Mouse (Mus musculus) myocyte (in vitro differentiated cells): ENCODE data around the gene Wrap73. TPM values are rescaled to one million over a fixed set of nuclear protein-coding genes. Genes with fewer than 3 reads are reported as not detected.

Experiments used
- H3K27me3 ChIP-seq: one replicate; pipeline ENCODE4 v1.6.1; 2011; ENCODE audit not compliant: control insufficient read depth, insufficient read depth, insufficient read length
- H3K36me3 ChIP-seq: one replicate; pipeline ENCODE4 v1.6.1; 2011; ENCODE audit not compliant: control insufficient read depth, insufficient read depth
- H3K4me2 ChIP-seq: one replicate; pipeline ENCODE4 v1.6.1; 2011; ENCODE audit warnings: low read depth, control low read depth
- H3K4me3 ChIP-seq: one replicate; pipeline ENCODE4 v1.5.1; 2011; ENCODE audit warnings: mild to moderate bottlenecking, control low read depth, moderate library complexity
- H3K79me2 ChIP-seq: one replicate; pipeline ENCODE4 v1.6.1; 2011; ENCODE audit not compliant: control insufficient read depth, insufficient read depth
- H3ac ChIP-seq: one replicate; pipeline ENCODE4 v1.6.1; 2011; ENCODE audit not compliant: control insufficient read depth, insufficient read length
- CEBPB ChIP-seq: IDR thresholded peaks from 2 replicates; pipeline ENCODE4 v1.6.1; 2011; ENCODE audit warnings: mild to moderate bottlenecking, moderate library complexity; ENCODE audit not compliant: poor library complexity, insufficient read depth, severe bottlenecking
- E2F4 ChIP-seq: IDR thresholded peaks from one replicate; pipeline ENCODE4 v1.6.1; 2011; ENCODE audit warnings: mild to moderate bottlenecking, control low read depth, moderate library complexity; ENCODE audit not compliant: insufficient read depth
- MAX ChIP-seq: IDR thresholded peaks from one replicate; pipeline ENCODE4 v1.6.1; 2011; ENCODE audit warnings: low read depth, mild to moderate bottlenecking, control low read depth
- MYOD1 ChIP-seq, 3 experiments: IDR thresholded peaks; one replicate each; pipeline ENCODE4 v1.6.1; 2011; ENCODE audit warnings: control low read depth in 2 of 3, low read depth in 2 of 3, mild to moderate bottlenecking in 2 of 3, moderate library complexity in 1 of 3; ENCODE audit not compliant: insufficient read length in 2 of 3, control insufficient read depth in 1 of 3
- MYOG ChIP-seq, 3 experiments: IDR thresholded peaks; one replicate each; pipeline ENCODE4 v1.6.1; 2011; ENCODE audit warnings: control low read depth in 2 of 3, low read depth in 2 of 3, mild to moderate bottlenecking in 2 of 3; ENCODE audit not compliant: insufficient read length in 2 of 3, control insufficient read depth in 1 of 3, insufficient read depth in 1 of 3
- POLR2A ChIP-seq: IDR thresholded peaks from one replicate; pipeline ENCODE4 v1.6.1; 2011; ENCODE audit warnings: low read depth, mild to moderate bottlenecking, control low read depth, moderate library complexity; ENCODE audit not compliant: insufficient read length
- POLR2AphosphoS2 ChIP-seq: IDR thresholded peaks from one replicate; pipeline ENCODE4 v1.6.1; 2011; ENCODE audit warnings: low read depth, control low read depth; ENCODE audit not compliant: insufficient read length
- REST ChIP-seq: IDR thresholded peaks from one replicate; pipeline ENCODE4 v1.6.1; 2011; ENCODE audit warnings: mild to moderate bottlenecking, control low read depth, moderate library complexity; ENCODE audit not compliant: insufficient read depth, insufficient read length
- SRF ChIP-seq: IDR thresholded peaks from one replicate; pipeline ENCODE4 v1.6.1; 2011; ENCODE audit warnings: low read depth; ENCODE audit not compliant: control insufficient read depth, insufficient read length
- TCF12 ChIP-seq: IDR thresholded peaks from one replicate; pipeline ENCODE4 v1.6.1; 2011; ENCODE audit warnings: mild to moderate bottlenecking, control low read depth; ENCODE audit not compliant: poor library complexity, insufficient read depth, severe bottlenecking
- TCF3 ChIP-seq: IDR thresholded peaks from one replicate; pipeline ENCODE4 v1.6.1; 2011; ENCODE audit warnings: low read depth, control low read depth; ENCODE audit not compliant: insufficient read length
- USF1 ChIP-seq: IDR thresholded peaks from one replicate; pipeline ENCODE4 v1.6.1; 2011; ENCODE audit warnings: low read depth, mild to moderate bottlenecking, control low read depth, moderate library complexity
- polyA plus RNA-seq: library from polyadenylated mRNA; unstranded; fragments of >200 nt; fragmentation: generic; extraction: Trizol; gene quantifications from one replicate; pipeline ENCODE4 v1.2.1, GENCODE M21; 2012; ENCODE audit warnings: missing spikeins

Gene Wrap73
- polyA plus RNA-seq, 1 experiment, result 23.8 TPM

- H3K27me3 ChIP-seq, result peaks cover 45% of the 10 kb centered on the region
- no peak overlapping the region for H3K4me2 ChIP-seq
- H3K36me3 ChIP-seq, result no peaks in the 10 kb centered on the region
- H3K79me2 ChIP-seq, result no peaks in the 10 kb centered on the region
- H3ac ChIP-seq, result no peak overlapping the region
- H3K4me3 ChIP-seq, result no peak overlapping the region
- TF ChIP-seq CEBPB, result no peak
- no peak for TF ChIP-seq REST
- TF ChIP-seq MYOG (IDR thresholded peaks at IDR 0.05; ENCODE audit: control insufficient read depth in 1 of 3, insufficient read depth in 1 of 3, insufficient read length in 2 of 3, low read depth in 2 of 3), result no peak
- TF ChIP-seq TCF3, result no peak
Measured at GRCm38 (mm10) chr4:154171151-154171930, 29.2 kb downstream of the Wrap73 start.

GRCm38 (mm10) chr4:154171931-154172604, 29.9 kb downstream of the Wrap73 start:
- TF ChIP-seq POLR2A (no peak), TCF3 (no peak), POLR2AphosphoS2 (no peak), REST (no peak), MYOD1 (IDR thresholded peaks at IDR 0.05; ENCODE audit: control insufficient read depth in 1 of 3, insufficient read length in 2 of 3, low read depth in 2 of 3) (no peak), E2F4 (no peak), MYOG (IDR thresholded peaks at IDR 0.05; ENCODE audit: control insufficient read depth in 1 of 3, insufficient read depth in 1 of 3, insufficient read length in 2 of 3, low read depth in 2 of 3) (no peak), USF1 (no peak), MAX (no peak), SRF (no peak), TCF12 (no peak), CEBPB (no peak)
- Histone ChIP-seq H3ac (no peak overlapping the region), H3K4me2 (no peak overlapping the region), H3K27me3 (peaks cover 45% of the 10 kb centered on the region), H3K79me2 (no peaks in the 10 kb centered on the region), H3K4me3 (no peak overlapping the region), H3K36me3 (no peaks in the 10 kb centered on the region)

- Histone ChIP-seq H3K36me3 (no peaks in the 10 kb centered on the region), H3K27me3 (peaks cover 11% of the 10 kb centered on the region), H3ac (no peak overlapping the region), H3K4me2 (no peak overlapping the region), H3K79me2 (no peaks in the 10 kb centered on the region), H3K4me3 (no peak overlapping the region)
- TF ChIP-seq TCF3 (no peak), USF1 (no peak), POLR2A (no peak), MYOG (IDR thresholded peaks at IDR 0.05; ENCODE audit: control insufficient read depth in 1 of 3, insufficient read depth in 1 of 3, insufficient read length in 2 of 3, low read depth in 2 of 3) (no peak)
Measured at GRCm38 (mm10) chr4:154177257-154177656, 35.1 kb downstream of the Wrap73 start.

GRCm38 (mm10) chr4:154181001-154181400, 38.8 kb downstream of the Wrap73 start:
- H3K79me2 ChIP-seq, result no peaks in the 10 kb centered on the region
- TF ChIP-seq USF1 (no peak), MYOD1 (IDR thresholded peaks at IDR 0.05; ENCODE audit: control insufficient read depth in 1 of 3, insufficient read length in 2 of 3, low read depth in 2 of 3) (no peak), POLR2A (no peak), E2F4 (no peak), CEBPB (no peak), TCF12 (no peak), POLR2AphosphoS2 (no peak)

GRCm38 (mm10) chr4:154183566-154183965, 41.4 kb downstream of the Wrap73 start:
- H3K27me3 ChIP-seq, result no peaks in the 10 kb centered on the region
- no peak overlapping the region for H3K4me2 ChIP-seq
- no peaks in the 10 kb centered on the region for H3K79me2 ChIP-seq
- H3K4me3 ChIP-seq, result no peak overlapping the region
- no peak overlapping the region for H3ac ChIP-seq
- no peak for TF ChIP-seq MYOD1 (IDR thresholded peaks at IDR 0.05; ENCODE audit: control insufficient read depth in 1 of 3, insufficient read length in 2 of 3, low read depth in 2 of 3)
- TF ChIP-seq MAX, result no peak
- no peak for TF ChIP-seq REST
- TF ChIP-seq CEBPB, result no peak
- no peak for TF ChIP-seq E2F4
- TF ChIP-seq POLR2A, result no peak
- TF ChIP-seq USF1, result no peak
- TF ChIP-seq POLR2AphosphoS2, result no peak
- TF ChIP-seq TCF3, result no peak
- no peaks in the 10 kb centered on the region for H3K36me3 ChIP-seq

More at GRCm38 (mm10) chr4:154181001-154181400, 38.8 kb downstream of the Wrap73 start:
- H3K27me3 ChIP-seq, result no peaks in the 10 kb centered on the region
- H3K4me3 ChIP-seq, result no peak overlapping the region
- no peak overlapping the region for H3ac ChIP-seq
- no peaks in the 10 kb centered on the region for H3K36me3 ChIP-seq
- no peak overlapping the region for H3K4me2 ChIP-seq
